Mouse (Mus musculus) MEL (cell line): ENCODE results near the gene Arih2. TPM values are rescaled to one million over a fixed set of nuclear protein-coding genes. Genes with fewer than 3 reads are reported as not detected.

Experiments
- DNase-seq: peaks from one replicate; pipeline ENCODE4 v3.0.0; 2011; ENCODE audit warnings: low read depth, low spot score
- H3K27ac ChIP-seq: 2 replicates; pipeline ENCODE4 v1.5.1; 2012; ENCODE audit warnings: low read depth, mild to moderate bottlenecking, control low read depth, low read length, moderate library complexity; ENCODE audit not compliant: control insufficient read depth
- H3K27me3 ChIP-seq, 2 experiments: fragments of 150-350 bp in 1 of 2; sonication (generic) in 1 of 2; 2 replicates each; pipeline ENCODE4 v1.6.1; 2012; ENCODE audit warnings: low read length in 2 of 2, mild to moderate bottlenecking in 2 of 2, improper control_type of control experiment in 1 of 2, moderate library complexity in 1 of 2; ENCODE audit not compliant: insufficient read depth in 2 of 2, control insufficient read depth in 1 of 2
- H3K36me3 ChIP-seq, 2 experiments: 2 replicates each; pipeline ENCODE4 v1.6.1; 2012 to 2014; ENCODE audit warnings: low read length in 2 of 2, improper control_type of control experiment in 1 of 2, inconsistent platforms in 1 of 2, mild to moderate bottlenecking in 1 of 2; ENCODE audit not compliant: insufficient read depth in 2 of 2, control insufficient read depth in 1 of 2
- H3K4me1 ChIP-seq, 2 experiments: fragments of 150-350 bp in 1 of 2; sonication (generic) in 1 of 2; 2 replicates each; pipeline ENCODE4 v1.6.1; 2012; ENCODE audit warnings: low read length in 2 of 2, improper control_type of control experiment in 1 of 2, mild to moderate bottlenecking in 1 of 2; ENCODE audit not compliant: insufficient read depth in 2 of 2, control insufficient read depth in 1 of 2
- H3K4me3 ChIP-seq, 2 experiments: fragments of 150-350 bp in 1 of 2; sonication (generic) in 1 of 2; 2 replicates each; pipeline ENCODE4 v1.5.1; 2012; ENCODE audit warnings: low read depth in 2 of 2, low read length in 2 of 2, mild to moderate bottlenecking in 2 of 2, moderate library complexity in 2 of 2, control low read depth in 1 of 2, improper control_type of control experiment in 1 of 2; ENCODE audit not compliant: control insufficient read depth in 1 of 2, insufficient read depth in 1 of 2
- H3K79me2 ChIP-seq: 2 replicates; pipeline ENCODE4 v1.6.1; 2012; ENCODE audit warnings: mild to moderate bottlenecking, low read length, moderate library complexity; ENCODE audit not compliant: control insufficient read depth, poor library complexity, insufficient read depth
- H3K9ac ChIP-seq: 2 replicates; pipeline ENCODE4 v1.6.1; 2012; ENCODE audit warnings: low read depth, mild to moderate bottlenecking, control low read depth, low read length, moderate library complexity; ENCODE audit not compliant: control insufficient read depth, poor library complexity, severe bottlenecking
- H3K9me3 ChIP-seq: fragments of 150-350 bp; sonication (generic); replicated peaks from 2 replicates; pipeline ENCODE4 v1.6.1; 2012; ENCODE audit warnings: mild to moderate bottlenecking, low read length, improper control_type of control experiment, moderate library complexity; ENCODE audit not compliant: insufficient read depth
- BHLHE40 ChIP-seq: IDR thresholded peaks from 2 replicates; pipeline ENCODE4 v1.6.1; 2012; ENCODE audit warnings: low read depth, mild to moderate bottlenecking, inconsistent platforms, low read length, improper control_type of control experiment, borderline replicate concordance
- CHD2 ChIP-seq: IDR thresholded peaks from 2 replicates; pipeline ENCODE4 v1.6.1; 2011; ENCODE audit warnings: low read length, improper control_type of control experiment
- E2F4 ChIP-seq: IDR thresholded peaks from 2 replicates; pipeline ENCODE4 v1.6.1; 2011; ENCODE audit warnings: low read depth, low read length, improper control_type of control experiment, borderline replicate concordance
- ELF1 ChIP-seq: IDR thresholded peaks from 2 replicates; pipeline ENCODE4 v1.6.1; 2014; ENCODE audit warnings: low read depth, mild to moderate bottlenecking, inconsistent platforms, low read length, improper control_type of control experiment, moderate library complexity
- GABPA ChIP-seq: IDR thresholded peaks from 2 replicates; pipeline ENCODE4 v1.6.1; 2012; ENCODE audit warnings: low read depth, mild to moderate bottlenecking, inconsistent platforms, low read length, improper control_type of control experiment, moderate library complexity
- GATA1 ChIP-seq: IDR thresholded peaks from 2 replicates; pipeline ENCODE4 v1.6.1; 2011; ENCODE audit warnings: low read depth, low read length, improper control_type of control experiment
- HCFC1 ChIP-seq: IDR thresholded peaks from 2 replicates; pipeline ENCODE4 v1.6.1; 2012; ENCODE audit warnings: low read depth, mild to moderate bottlenecking, inconsistent platforms, low read length, improper control_type of control experiment, moderate library complexity
- JUND ChIP-seq: IDR thresholded peaks from 2 replicates; pipeline ENCODE4 v1.6.1; 2011; ENCODE audit warnings: low read depth, mild to moderate bottlenecking, improper control_type of control experiment, low read length
- MAFK ChIP-seq: IDR thresholded peaks from 2 replicates; pipeline ENCODE4 v1.6.1; 2011; ENCODE audit warnings: low read depth, mild to moderate bottlenecking, low read length, improper control_type of control experiment, borderline replicate concordance
- MAZ ChIP-seq: IDR thresholded peaks from 2 replicates; pipeline ENCODE4 v1.6.1; 2012; ENCODE audit warnings: low read depth, mild to moderate bottlenecking, inconsistent platforms, low read length, improper control_type of control experiment
- MEF2A ChIP-seq: IDR thresholded peaks from 2 replicates; pipeline ENCODE4 v1.6.1; 2014; ENCODE audit warnings: low read depth, mild to moderate bottlenecking, inconsistent platforms, low read length, improper control_type of control experiment; ENCODE audit not compliant: poor library complexity, insufficient replicate concordance, severe bottlenecking; ENCODE audit errors: extremely low read depth
- MXI1 ChIP-seq: IDR thresholded peaks from 2 replicates; pipeline ENCODE4 v1.6.1; 2011; ENCODE audit warnings: mild to moderate bottlenecking, low read depth, low read length, improper control_type of control experiment
- MYC ChIP-seq: IDR thresholded peaks from 2 replicates; pipeline ENCODE4 v1.6.1; 2011; ENCODE audit warnings: low read depth, mild to moderate bottlenecking, low read length, improper control_type of control experiment, moderate library complexity
- NRF1 ChIP-seq: IDR thresholded peaks from 2 replicates; pipeline ENCODE4 v1.6.1; 2014; ENCODE audit warnings: low read depth, mild to moderate bottlenecking, inconsistent platforms, low read length, improper control_type of control experiment, moderate library complexity; ENCODE audit not compliant: poor library complexity, insufficient read depth, severe bottlenecking
- POLR2A ChIP-seq, 2 experiments: IDR thresholded peaks; 2 replicates each; pipeline ENCODE4 v1.6.1; 2011 to 2012; ENCODE audit warnings: low read length in 2 of 2, mild to moderate bottlenecking in 2 of 2, control low read depth in 1 of 2, improper control_type of control experiment in 1 of 2, low read depth in 1 of 2, moderate library complexity in 1 of 2; ENCODE audit not compliant: control insufficient read depth in 1 of 2, insufficient read depth in 1 of 2, poor library complexity in 1 of 2
- POLR2AphosphoS2 ChIP-seq: IDR thresholded peaks from 2 replicates; pipeline ENCODE4 v1.6.1; 2011; ENCODE audit warnings: low read length, improper control_type of control experiment
- POLR2AphosphoS5 ChIP-seq: IDR thresholded peaks from 2 replicates; pipeline ENCODE4 v1.6.1; 2012; ENCODE audit warnings: low read depth, borderline replicate concordance, mild to moderate bottlenecking, inconsistent platforms, low read length, moderate library complexity, mixed read lengths
- RAD21 ChIP-seq: IDR thresholded peaks from 2 replicates; pipeline ENCODE4 v1.6.1; 2011; ENCODE audit warnings: mild to moderate bottlenecking, low read depth, low read length, improper control_type of control experiment
- SMC3 ChIP-seq: IDR thresholded peaks from 2 replicates; pipeline ENCODE4 v1.6.1; 2011; ENCODE audit warnings: low read depth, low read length, improper control_type of control experiment
- TBP ChIP-seq: IDR thresholded peaks from 2 replicates; pipeline ENCODE4 v1.8.0; 2011; ENCODE audit warnings: low read depth, low read length, improper control_type of control experiment
- TCF12 ChIP-seq: IDR thresholded peaks from 2 replicates; pipeline ENCODE4 v1.6.1; 2014; ENCODE audit warnings: low read depth, mild to moderate bottlenecking, inconsistent platforms, low read length, improper control_type of control experiment, moderate library complexity
- ZNF384 ChIP-seq: IDR thresholded peaks from 2 replicates; pipeline ENCODE4 v1.6.1; 2012; ENCODE audit warnings: low read depth, mild to moderate bottlenecking, inconsistent platforms, low read length, improper control_type of control experiment
- polyA plus RNA-seq, 2 experiments: library from polyadenylated mRNA; stranded (reverse) in 1 of 2; unstranded in 1 of 2; fragments of >175 nt in 1 of 2; fragments of >200 nt in 1 of 2; gene quantifications; 2 replicates each; pipeline versions ENCODE4 v1.2.1 to v1.2.4; 2012; ENCODE audit warnings: low replicate concordance in 2 of 2, low read depth in 1 of 2; ENCODE audit not compliant: insufficient read length in 2 of 2, insufficient read depth in 1 of 2, missing spikeins in 1 of 2
- total RNA-seq: library from RNA; depleted of rRNA; stranded (reverse); fragments of 300-350 nt; gene quantifications from 2 replicates; pipeline ENCODE4 v1.2.3, GENCODE M21; 2012

Arih2 gene
- total and polyA plus RNA-seq, 3 experiments: 59.6 to 66.5 TPM; not detected in 1

GRCm38 (mm10) chr9:108596998-108597764, 52.0 kb downstream of the Arih2 start, which contains the start of gene P4htm:
P4htm (minus strand) TSS chr9:108597667.
- DNase-seq: no peak
- H3K4me3 ChIP-seq: no peak within 1 kb of the TSS
- no peak within 1 kb of the TSS for H3K9ac ChIP-seq
- H3K36me3 ChIP-seq: no peaks in the 10 kb centered on the region; a peak in 1 of 4 replicates
- H3K27me3 ChIP-seq: no peaks in the 10 kb centered on the region
- no peak for TF ChIP-seq JUND
- no peak for TF ChIP-seq HCFC1
- TF ChIP-seq MEF2A: no peak
- TF ChIP-seq MAFK: no peak
- TF ChIP-seq TCF12: no peak
- TF ChIP-seq POLR2A (IDR thresholded peaks at IDR 0.05; ENCODE audit: control insufficient read depth in 1 of 2, insufficient read depth in 1 of 2, low read depth in 1 of 2, low read length in 2 of 2, poor library complexity in 1 of 2): no peak
- TF ChIP-seq ELF1: no peak
- 0 out of 4 replicates have a peak, but pooled peaks cover 0 to 2% of the 10 kb centered on the region in 2 experiments for H3K4me1 ChIP-seq
- H3K9me3 ChIP-seq: no peaks in the 10 kb centered on the region
- no peak within 1 kb of the TSS for H3K27ac ChIP-seq
- no peaks in the 10 kb centered on the region for H3K79me2 ChIP-seq

GRCm38 (mm10) chr9:108594354-108594753, 54.8 kb downstream of the Arih2 start:
- no peaks in the 10 kb centered on the region; a peak in 1 of 4 replicates for H3K36me3 ChIP-seq
- 0 out of 4 replicates have a peak, but pooled peaks cover 0 to 2% of the 10 kb centered on the region in 2 experiments for H3K4me1 ChIP-seq
- no peak overlapping the region for H3K9ac ChIP-seq
- no peak for DNase-seq
- no peaks in the 10 kb centered on the region for H3K9me3 ChIP-seq
- no peak overlapping the region for H3K27ac ChIP-seq
- H3K79me2 ChIP-seq: no peaks in the 10 kb centered on the region
- H3K27me3 ChIP-seq: no peaks in the 10 kb centered on the region
- no peak overlapping the region for H3K4me3 ChIP-seq
- no peak for TF ChIP-seq E2F4
- TF ChIP-seq NRF1: no peak
- TF ChIP-seq MXI1: no peak
- no peak for TF ChIP-seq POLR2AphosphoS5
- TF ChIP-seq MAZ: no peak
- no peak for TF ChIP-seq TBP
- no peak for TF ChIP-seq ELF1
- TF ChIP-seq SMC3: no peak
- no peak for TF ChIP-seq GATA1
- TF ChIP-seq BHLHE40: no peak
- TF ChIP-seq ZNF384: no peak
- no peak for TF ChIP-seq CHD2
- TF ChIP-seq POLR2AphosphoS2: no peak
- no peak for TF ChIP-seq TCF12
- no peak for TF ChIP-seq MYC
- TF ChIP-seq GABPA: no peak
- no peak for TF ChIP-seq RAD21
